Mouse (Mus musculus) retina, adult 2 months (tissue): ENCODE data around the gene Olfr131.
"Not testable (repeated sequence)": the region's sequence is repeated elsewhere in the genome, so short reads cannot be mapped to it uniquely, and the experiment has no call there.

Experiments
- DNase-seq: peaks from one replicate; pipeline ENCODE4 v3.0.0-alpha.2; 2012; ENCODE audit warnings: low read depth, low spot score

The Olfr131 gene

DNA sequence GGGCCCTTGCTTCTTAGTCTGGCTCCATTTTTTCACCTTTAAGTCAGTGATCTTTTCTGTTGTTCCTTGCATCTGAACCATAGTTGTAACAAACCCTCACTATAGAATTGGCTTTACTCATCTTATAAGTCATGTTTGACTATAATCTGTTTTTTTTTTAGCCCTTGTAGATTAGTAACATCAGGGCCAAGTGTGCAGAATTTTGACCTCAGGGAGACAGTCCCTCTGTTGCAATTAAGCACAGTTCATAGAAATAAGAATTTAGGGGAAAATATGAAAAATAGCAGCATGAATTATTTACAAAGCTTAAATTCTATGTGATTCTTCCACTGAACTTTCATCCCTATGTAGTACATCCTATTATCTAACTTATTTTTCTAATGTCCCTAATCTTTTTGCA is at the start of gene Olfr131:
TSS of gene Olfr131 (minus strand) at position 101 of the 400 bp plus-strand sequence.
- DNase-seq = no peak

DNA sequence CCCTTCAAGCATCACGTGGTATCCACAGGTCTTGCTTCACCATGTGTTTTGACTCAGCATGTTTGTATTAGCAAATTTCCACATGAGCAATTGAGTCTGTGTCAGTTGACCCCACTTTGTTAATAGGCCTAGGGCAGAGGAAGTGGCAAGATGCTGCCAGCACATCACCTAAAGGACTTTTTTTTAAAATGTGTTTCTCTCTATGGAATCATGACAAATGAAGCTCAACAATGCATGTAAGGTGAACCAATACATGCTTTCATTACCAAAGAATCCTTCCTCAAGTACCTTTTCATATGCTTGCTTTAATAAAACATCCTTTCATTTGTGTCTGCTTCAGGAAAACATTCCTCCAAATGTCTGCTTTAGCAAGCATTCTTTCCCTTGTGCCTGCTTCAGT is 45.9 kb upstream of the Olfr131 start, which contains the start of gene Olfr132:
TSS of gene Olfr132 (minus strand) at position 101 of the 400 bp plus-strand sequence.
- no peak for DNase-seq

DNA sequence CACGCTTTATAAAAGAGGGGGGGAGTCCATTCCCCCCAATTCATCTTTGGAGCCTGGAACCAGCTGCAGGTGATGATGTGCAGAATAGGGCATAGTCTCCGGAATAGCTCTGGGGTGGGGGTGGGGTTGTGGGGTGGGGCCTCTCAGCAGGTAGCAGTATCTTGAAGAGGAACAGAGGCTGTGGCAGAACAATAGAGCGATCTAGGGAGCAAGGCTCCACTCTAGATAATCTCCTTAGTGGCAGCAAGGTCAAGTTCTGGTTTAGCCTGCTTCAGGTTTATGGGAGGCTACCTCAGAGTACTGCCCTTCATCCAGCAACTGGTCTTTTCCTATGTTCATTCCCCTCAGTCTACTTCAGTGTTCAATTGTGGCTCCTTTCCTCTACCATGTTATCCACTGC is 36.9 kb upstream of the Olfr131 start:
- DNase-seq = not testable (repeated sequence)

DNA sequence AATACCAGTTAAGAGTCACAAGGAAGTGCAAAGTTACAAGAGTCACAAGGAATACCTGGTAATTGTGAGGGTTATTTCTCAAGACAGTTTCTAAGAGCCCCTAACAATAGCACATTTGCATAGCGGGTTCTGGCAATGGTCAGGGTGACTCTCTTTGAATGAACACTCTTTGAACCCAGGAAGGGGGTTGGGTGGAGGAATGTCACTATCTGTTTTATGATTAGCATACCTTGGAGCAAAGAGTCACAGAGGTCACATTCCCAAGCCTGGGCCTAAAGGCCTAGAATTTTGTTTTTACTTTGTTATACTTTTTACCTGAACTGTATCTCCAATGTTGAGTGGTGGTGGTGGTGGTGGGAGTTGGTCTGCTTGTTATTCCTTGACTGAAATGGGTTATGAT is 35.7 kb upstream of the Olfr131 start:
- not testable (repeated sequence) for DNase-seq

DNA sequence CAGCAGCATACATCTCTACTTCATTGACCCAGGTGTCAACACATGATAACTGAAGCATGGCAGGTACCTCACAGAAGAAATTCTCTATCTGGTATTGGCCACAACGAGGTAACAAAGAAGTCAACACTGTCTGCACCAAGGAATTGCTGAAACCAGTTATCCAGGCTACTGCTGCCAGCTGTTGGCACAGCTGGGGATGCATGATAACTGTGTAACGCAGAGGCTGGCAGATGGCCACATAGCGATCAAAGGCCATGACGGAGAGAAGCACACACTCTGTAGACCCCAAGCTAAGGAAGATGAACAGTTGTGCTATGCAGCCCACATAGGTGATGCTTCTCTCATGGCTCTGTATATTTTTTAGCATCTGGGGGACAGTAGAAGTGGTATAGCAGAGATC is 6.1 kb downstream of the Olfr131 start:
- DNase-seq = no peak

DNA sequence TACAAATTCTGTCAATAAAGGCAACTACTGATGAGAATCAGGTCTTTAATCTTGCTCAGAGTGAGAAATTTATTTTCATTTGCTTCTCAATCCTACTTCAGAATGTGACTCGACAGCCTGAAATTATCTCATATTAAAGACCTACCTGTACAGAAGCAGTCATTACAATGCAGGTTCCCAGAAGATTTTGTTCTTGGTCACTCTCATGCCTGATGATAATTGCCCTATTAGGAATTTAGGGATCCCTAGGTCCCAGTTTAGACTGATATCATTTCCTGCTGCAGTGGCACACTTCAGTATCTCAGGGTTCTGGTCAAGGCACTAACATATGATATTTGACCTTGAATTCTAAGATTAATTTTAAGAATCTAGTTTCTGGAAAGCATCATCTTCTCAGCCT is 24.9 kb downstream of the Olfr131 start, which contains the start of gene Olfr130:
TSS of gene Olfr130 (plus strand) at position 301 of the 400 bp plus-strand sequence.
- no peak for DNase-seq

DNA sequence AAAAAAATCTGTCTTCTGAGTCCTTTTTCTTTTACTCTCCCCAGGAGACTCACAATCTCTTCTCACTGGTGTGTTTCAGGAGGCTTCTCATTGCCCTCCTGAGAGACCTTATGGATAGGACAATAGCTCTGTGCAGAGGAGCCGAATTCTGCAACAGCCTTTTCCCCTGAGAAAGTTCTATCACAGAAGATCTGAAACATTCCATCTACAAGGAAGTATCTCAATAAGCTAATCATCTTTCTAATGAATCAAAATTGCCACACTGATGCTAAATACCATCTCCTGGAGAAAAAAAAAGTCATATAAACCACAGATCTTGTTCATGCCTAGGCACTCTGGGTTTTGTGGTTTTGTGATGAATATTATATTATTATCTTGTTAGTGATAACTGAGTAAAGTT is 28.5 kb downstream of the Olfr131 start, which contains the start of gene Olfr129:
TSS of gene Olfr129 (minus strand) at position 101 of the 400 bp plus-strand sequence.
- DNase-seq = no peak
